Mouse (Mus musculus): ENCODE results near the gene Shroom3. TPM values are rescaled to one million over a fixed set of nuclear protein-coding genes. Genes with fewer than 3 reads are reported as not detected.

Gene Shroom3
- polyA plus RNA-seq, 1 experiment from 2014 or later: 8.1 TPM

- H3K9ac ChIP-seq: no peak overlapping the region
- H3K4me3 ChIP-seq (replicated peaks): no peak overlapping the region
- peak; percentile 87 for ATAC-seq
- no peaks in the 10 kb centered on the region for H3K27me3 ChIP-seq (replicated peaks)
- H3K36me3 ChIP-seq: no peaks in the 10 kb centered on the region
- no peak overlapping the region for H3K4me2 ChIP-seq (replicated peaks)
- WGBS: 8% methylated on average over 4 of the region's 4 CpGs
- no peaks in the 10 kb centered on the region for H3K9me3 ChIP-seq
- peak overlapping the region; percentile 56; the same call in 1 of the 2 replicates for H3K27ac ChIP-seq
- peaks cover 27% of the 10 kb centered on the region for H3K4me1 ChIP-seq (replicated peaks)
Observed at GRCm38 (mm10) chr5:92763546-92763952, 80.3 kb downstream of the Shroom3 start.

GRCm38 (mm10) chr5:92766301-92766700 is 83.1 kb downstream of the Shroom3 start:
- no peak overlapping the region for H3K27ac ChIP-seq
- no peaks in the 10 kb centered on the region for H3K9me3 ChIP-seq
- H3K4me1 ChIP-seq (replicated peaks): peaks cover 27% of the 10 kb centered on the region
- 41% methylated on average over 4 of the region's 4 CpGs for WGBS
- no peaks in the 10 kb centered on the region for H3K36me3 ChIP-seq
- no peak overlapping the region for H3K4me3 ChIP-seq (replicated peaks)
- ATAC-seq: no peak
- no peaks in the 10 kb centered on the region for H3K27me3 ChIP-seq (replicated peaks)
- no peak overlapping the region for H3K4me2 ChIP-seq (replicated peaks)
- H3K9ac ChIP-seq: no peak overlapping the region

- H3K27me3 ChIP-seq (replicated peaks): no peaks in the 10 kb centered on the region
- no peaks in the 10 kb centered on the region for H3K9me3 ChIP-seq
- WGBS: 49% methylated on average over 7 of the region's 7 CpGs
- H3K4me2 ChIP-seq (replicated peaks): no peak overlapping the region
- H3K4me1 ChIP-seq (replicated peaks): peaks cover 20% of the 10 kb centered on the region
- no peaks in the 10 kb centered on the region for H3K36me3 ChIP-seq
- H3K27ac ChIP-seq: no peak overlapping the region
- H3K9ac ChIP-seq: no peak overlapping the region
- H3K4me3 ChIP-seq (replicated peaks): no peak overlapping the region
- no peak for ATAC-seq
Observed at GRCm38 (mm10) chr5:92767194-92767777, 84.1 kb downstream of the Shroom3 start.

GRCm38 (mm10) chr5:92767857-92768291 is 84.6 kb downstream of the Shroom3 start:
- Histone ChIP-seq H3K4me3 (replicated peaks) (no peak overlapping the region), H3K4me2 (replicated peaks) (no peak overlapping the region), H3K36me3 (no peaks in the 10 kb centered on the region), H3K9ac (no peak overlapping the region), H3K27me3 (replicated peaks) (no peaks in the 10 kb centered on the region), H3K27ac (no peak overlapping the region), H3K9me3 (no peaks in the 10 kb centered on the region), H3K4me1 (replicated peaks) (peaks cover 14% of the 10 kb centered on the region)
- 28% methylated on average over 6 of the region's 6 CpGs for WGBS
- peak; percentile 46 for ATAC-seq

GRCm38 (mm10) chr5:92773821-92774220 is 90.6 kb downstream of the Shroom3 start:
- Histone ChIP-seq H3K27ac (no peak overlapping the region; the same call in 1 of the 2 replicates), H3K27me3 (replicated peaks) (no peaks in the 10 kb centered on the region), H3K36me3 (no peaks in the 10 kb centered on the region), H3K9me3 (no peaks in the 10 kb centered on the region), H3K9ac (no peak overlapping the region), H3K4me2 (replicated peaks) (no peak overlapping the region), H3K4me1 (replicated peaks) (peaks cover 3% of the 10 kb centered on the region; the same call in 1 of the 2 replicates), H3K4me3 (replicated peaks) (no peak overlapping the region)
- no peak for ATAC-seq
- WGBS: 20% methylated on average over 3 of the region's 3 CpGs

- WGBS: 43% methylated on average over 2 of the region's 2 CpGs
- peaks cover 3% of the 10 kb centered on the region; the same call in 1 of the 2 replicates for H3K4me1 ChIP-seq (replicated peaks)
- H3K36me3 ChIP-seq: no peaks in the 10 kb centered on the region
- no peak for ATAC-seq
- H3K4me3 ChIP-seq (replicated peaks): no peak overlapping the region
- no peak overlapping the region for H3K4me2 ChIP-seq (replicated peaks)
- no peaks in the 10 kb centered on the region for H3K9me3 ChIP-seq
- no peaks in the 10 kb centered on the region for H3K27me3 ChIP-seq (replicated peaks)
- no peak overlapping the region for H3K9ac ChIP-seq
- no peak overlapping the region for H3K27ac ChIP-seq
Observed at GRCm38 (mm10) chr5:92774419-92774818, 91.2 kb downstream of the Shroom3 start.

GRCm38 (mm10) chr5:92774893-92775292 is 91.7 kb downstream of the Shroom3 start:
- Histone ChIP-seq H3K27me3 (replicated peaks) (no peaks in the 10 kb centered on the region), H3K4me2 (replicated peaks) (no peak overlapping the region), H3K4me1 (replicated peaks) (peaks cover 3% of the 10 kb centered on the region; the same call in 1 of the 2 replicates), H3K9ac (no peak overlapping the region), H3K4me3 (replicated peaks) (no peak overlapping the region), H3K9me3 (no peaks in the 10 kb centered on the region), H3K27ac (no peak overlapping the region), H3K36me3 (no peaks in the 10 kb centered on the region)
- ATAC-seq: peak; percentile 26; the same call in 1 of the 2 replicates
- WGBS: 90% methylated on average over 3 of the region's 3 CpGs

- no peaks in the 10 kb centered on the region for H3K9me3 ChIP-seq
- H3K27me3 ChIP-seq (replicated peaks): no peaks in the 10 kb centered on the region
- no peak overlapping the region for H3K4me3 ChIP-seq (replicated peaks)
- H3K9ac ChIP-seq: no peak overlapping the region
- no peak overlapping the region for H3K4me2 ChIP-seq (replicated peaks)
- whole genome bisulfite sequencing: 70% methylated on average over 8 of the region's 8 CpGs
- no peak for ATAC-seq
- H3K4me1 ChIP-seq (replicated peaks): peaks cover 3% of the 10 kb centered on the region; the same call in 1 of the 2 replicates
- no peak overlapping the region for H3K27ac ChIP-seq
- no peaks in the 10 kb centered on the region; the same call in 1 of the 2 replicates for H3K36me3 ChIP-seq
Observed at GRCm38 (mm10) chr5:92778395-92778794, 95.2 kb downstream of the Shroom3 start.

GRCm38 (mm10) chr5:92781082-92781481 is 97.8 kb downstream of the Shroom3 start:
- Histone ChIP-seq H3K4me1 (replicated peaks) (peaks cover 6% of the 10 kb centered on the region; the same call in 1 of the 2 replicates), H3K9me3 (no peaks in the 10 kb centered on the region), H3K27me3 (replicated peaks) (no peaks in the 10 kb centered on the region), H3K9ac (no peak overlapping the region), H3K4me3 (replicated peaks) (no peak overlapping the region), H3K27ac (no peak overlapping the region), H3K36me3 (no peaks in the 10 kb centered on the region; the same call in 1 of the 2 replicates), H3K4me2 (replicated peaks) (no peak overlapping the region)
- no peak for ATAC-seq

- Histone ChIP-seq H3K27me3 (replicated peaks) (no peaks in the 10 kb centered on the region), H3K9me3 (no peaks in the 10 kb centered on the region), H3K4me1 (replicated peaks) (peaks cover 6% of the 10 kb centered on the region; the same call in 1 of the 2 replicates), H3K27ac (no peak overlapping the region), H3K4me2 (replicated peaks) (no peak overlapping the region), H3K4me3 (replicated peaks) (no peak overlapping the region), H3K36me3 (no peaks in the 10 kb centered on the region; the same call in 1 of the 2 replicates), H3K9ac (no peak overlapping the region)
- ATAC-seq: no peak
- WGBS: 25% methylated on average over 6 of the region's 6 CpGs
Observed at GRCm38 (mm10) chr5:92784037-92784860, 101.0 kb downstream of the Shroom3 start.

- 78% methylated on average over 11 of the region's 11 CpGs for WGBS
- no peak for ATAC-seq
Observed at GRCm38 (mm10) chr5:92785870-92786436, 102.7 kb downstream of the Shroom3 start.

GRCm38 (mm10) chr5:92788990-92789389 is 105.8 kb downstream of the Shroom3 start:
- Histone ChIP-seq H3K9me3 (no peaks in the 10 kb centered on the region), H3K36me3 (no peaks in the 10 kb centered on the region), H3K4me3 (replicated peaks) (no peak overlapping the region), H3K27me3 (replicated peaks) (no peaks in the 10 kb centered on the region), H3K4me1 (replicated peaks) (peaks cover 6% of the 10 kb centered on the region; the same call in 1 of the 2 replicates), H3K9ac (no peak overlapping the region), H3K4me2 (replicated peaks) (no peak overlapping the region), H3K27ac (no peak overlapping the region)
- ATAC-seq: no peak
- 77% methylated on average over 8 of the region's 8 CpGs for WGBS

More at GRCm38 (mm10) chr5:92785870-92786436, 102.7 kb downstream of the Shroom3 start:
- Histone ChIP-seq H3K27ac (no peak overlapping the region), H3K9me3 (no peaks in the 10 kb centered on the region), H3K4me2 (replicated peaks) (no peak overlapping the region), H3K27me3 (replicated peaks) (no peaks in the 10 kb centered on the region), H3K36me3 (no peaks in the 10 kb centered on the region), H3K4me3 (replicated peaks) (no peak overlapping the region), H3K9ac (no peak overlapping the region), H3K4me1 (replicated peaks) (peaks cover 6% of the 10 kb centered on the region; the same call in 1 of the 2 replicates)
